Mouse (Mus musculus) liver, embryonic 14.5 days (tissue): ENCODE data around the gene Pnkd. TPM values are rescaled to one million over a fixed set of nuclear protein-coding genes. Genes with fewer than 3 reads are reported as not detected.

Source experiments
- ATAC-seq: fragments of 200-750 bp; cut with Nextera tagmentation; 2 replicates; pipeline ENCODE4 v1.8.0; 2017; ENCODE audit warnings: moderate number of reproducible peaks, mild to moderate bottlenecking, moderate library complexity; ENCODE audit not compliant: insufficient read depth
- DNase-seq, 3 experiments: peaks; one replicate each; pipeline ENCODE4 v3.0.0-alpha.2; 2012 to 2013; ENCODE audit warnings: low read depth in 3 of 3, low spot score in 3 of 3
- H3K27ac ChIP-seq: fragments of 300-500 bp; sonication (generic); 2 replicates; pipeline ENCODE4 v1.5.1; 2014; ENCODE audit warnings: moderate library complexity, mild to moderate bottlenecking, control low read depth, inconsistent platforms
- H3K27me3 ChIP-seq: fragments of 300-500 bp; sonication (generic); 2 replicates; pipeline ENCODE4 v1.6.1; 2014; ENCODE audit warnings: mild to moderate bottlenecking, low read length, moderate library complexity; ENCODE audit not compliant: control insufficient read depth, insufficient read depth
- H3K36me3 ChIP-seq: fragments of 300-500 bp; sonication (generic); replicated peaks from 2 replicates; pipeline ENCODE4 v1.6.1; 2014; ENCODE audit warnings: low read depth; ENCODE audit not compliant: control insufficient read depth, insufficient read depth
- H3K4me1 ChIP-seq, 2 experiments: fragments of 200-500 bp in 1 of 2; fragments of 300-500 bp in 1 of 2; sonication (generic) in 1 of 2; replicated peaks; 2 replicates each; pipeline ENCODE4 v1.6.1; 2012 to 2014; ENCODE audit warnings: antibody characterized with exemption in 1 of 2, inconsistent platforms in 1 of 2, low read length in 1 of 2; ENCODE audit not compliant: control insufficient read depth in 2 of 2, insufficient read depth in 2 of 2
- H3K4me2 ChIP-seq: fragments of 300-500 bp; sonication (generic); 2 replicates; pipeline ENCODE4 v1.6.1; 2014; ENCODE audit warnings: low read depth, mild to moderate bottlenecking, control low read depth, moderate library complexity
- H3K4me3 ChIP-seq, 2 experiments: fragments of 200-500 bp in 1 of 2; fragments of 300-500 bp in 1 of 2; sonication (generic) in 1 of 2; 2 replicates each; pipeline ENCODE4 v1.5.1; 2012 to 2014; ENCODE audit warnings: low read depth in 2 of 2, low read length in 2 of 2, mild to moderate bottlenecking in 2 of 2, control low read depth in 1 of 2, inconsistent platforms in 1 of 2, moderate library complexity in 1 of 2; ENCODE audit not compliant: insufficient read depth in 1 of 2
- H3K9ac ChIP-seq: fragments of 300-500 bp; sonication (generic); replicated peaks from 2 replicates; pipeline ENCODE4 v1.6.1; 2014; ENCODE audit warnings: mild to moderate bottlenecking, control low read depth, moderate library complexity
- H3K9me3 ChIP-seq: fragments of 300-500 bp; sonication (generic); 2 replicates; pipeline ENCODE4 v1.6.1; 2016; ENCODE audit warnings: low read length, mixed read lengths; ENCODE audit not compliant: control insufficient read depth
- CTCF ChIP-seq: IDR thresholded peaks from 2 replicates; pipeline ENCODE4 v1.5.1; 2016; ENCODE audit warnings: antibody characterized with exemption, low read depth, control low read depth
- EP300 ChIP-seq: IDR thresholded peaks from 2 replicates; pipeline ENCODE4 v1.6.1; 2016; ENCODE audit warnings: antibody characterized with exemption, low read depth
- WGBS: fragments of 180-500 bp; shearing (Covaris S2); extraction: QIAGEN DNeasy Blood & Tissue Kit; methylation state at CpG from one replicate; pipeline ENCODE4 v1.1.7; 2014; ENCODE audit not compliant: insufficient replicate concordance; 5-methylcytosine and 5-hydroxymethylcytosine counted together
- polyA plus RNA-seq, 2 experiments: library from polyadenylated mRNA; depleted of rRNA in 1 of 2; stranded (reverse) in 1 of 2; unstranded in 1 of 2; fragments of >200 nt; fragmentation: Nextera tagmentation in 1 of 2; extraction: Ambion mirVana in 1 of 2; gene quantifications; 2 replicates each; pipeline versions ENCODE4 v1.2.1 to v1.2.3; 2012 to 2014

Pnkd gene
- polyA plus RNA-seq, 2 experiments, result 16.8 to 42.1 TPM

DNA sequence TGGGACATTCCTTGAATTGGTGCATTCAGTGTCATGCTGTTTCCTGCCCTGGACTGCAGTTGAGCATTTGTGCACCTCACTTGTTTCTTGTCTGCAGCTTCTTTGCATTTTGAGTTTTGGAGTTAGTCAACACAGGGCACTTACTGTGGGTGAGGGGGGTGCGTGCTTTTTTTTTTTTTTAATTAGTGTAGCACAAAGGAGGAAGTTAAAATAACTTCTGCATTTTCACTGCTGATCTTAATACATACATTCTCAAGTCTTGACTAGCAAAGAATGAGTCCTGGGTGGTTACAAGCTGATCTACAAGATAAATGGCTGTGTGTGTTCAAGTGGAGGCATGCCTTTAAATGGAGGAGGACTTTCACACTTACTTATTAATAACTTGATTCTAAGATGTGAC, 46.6 kb upstream of the Pnkd start:
- Histone ChIP-seq H3K27me3 (no peaks in the 10 kb centered on the region), H3K9me3 (no peaks in the 10 kb centered on the region), H3K27ac (peak overlapping the region; percentile 82), H3K9ac (peak overlapping the region; percentile 95), H3K4me2 (peak overlapping the region; percentile 99), H3K36me3 (no peaks in the 10 kb centered on the region; the same call in 1 of the 2 replicates), H3K4me1 (peaks cover 28 to 31% of the 10 kb centered on the region in 2 experiments), H3K4me3 (peak overlapping the region; percentile 86 to 96)
- DNase-seq (no peak), ATAC-seq (no peak)
- 5% methylated on average over 1 of the region's 1 CpGs for WGBS
- TF ChIP-seq CTCF, result no peak
- no peak for TF ChIP-seq EP300

- ATAC-seq, result peak; percentile 47
- peak in 2 of 3 experiments; percentile 48 to 50 for DNase-seq
These were observed 45.6 kb upstream of the Pnkd start for GRCm38 (mm10) chr1:74239162-74239561.

DNA sequence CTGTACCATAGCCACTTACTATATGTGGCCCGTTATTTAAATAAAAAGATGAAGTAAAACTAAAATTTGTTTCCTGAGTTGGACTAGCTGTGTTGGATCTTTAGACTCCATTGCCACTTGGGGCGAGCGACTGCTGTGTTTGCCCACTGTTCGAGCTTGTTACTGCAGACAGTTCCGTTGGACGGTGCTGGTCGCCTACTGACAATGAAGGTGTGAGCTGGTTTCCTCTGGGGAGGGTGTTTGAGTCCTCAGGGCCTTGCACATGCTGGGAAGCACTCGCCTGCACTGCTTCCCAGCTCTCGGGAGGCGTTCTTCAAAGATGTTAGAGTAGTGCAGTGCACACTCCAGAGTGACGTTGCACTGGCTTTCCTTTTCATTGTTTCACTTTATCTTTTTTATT, 45.1 kb upstream of the Pnkd start:
- DNase-seq (no peak), ATAC-seq (no peak)
- TF ChIP-seq EP300, result no peak
- no peak for TF ChIP-seq CTCF
- H3K4me3 ChIP-seq, result peak overlapping the region in 1 of 2 experiments; percentile 96; a peak in 2 of 4 replicates
- no peaks in the 10 kb centered on the region for H3K9me3 ChIP-seq
- H3K36me3 ChIP-seq, result no peaks in the 10 kb centered on the region; the same call in 1 of the 2 replicates
- peak overlapping the region; percentile 95 for H3K9ac ChIP-seq
- peaks cover 28 to 31% of the 10 kb centered on the region in 2 experiments for H3K4me1 ChIP-seq
- no peaks in the 10 kb centered on the region for H3K27me3 ChIP-seq
- H3K27ac ChIP-seq, result peak overlapping the region; percentile 82
- H3K4me2 ChIP-seq, result peak overlapping the region; percentile 99
- WGBS, result 17% methylated on average over 11 of the region's 11 CpGs

More at GRCm38 (mm10) chr1:74239162-74239561, 45.6 kb upstream of the Pnkd start:
- peak overlapping the region; percentile 99 for H3K4me2 ChIP-seq
- H3K27me3 ChIP-seq, result no peaks in the 10 kb centered on the region
- peak overlapping the region; percentile 82 for H3K27ac ChIP-seq
- no peaks in the 10 kb centered on the region; the same call in 1 of the 2 replicates for H3K36me3 ChIP-seq
- H3K4me3 ChIP-seq, result peak overlapping the region; percentile 21 to 96; a peak in 3 of 4 replicates
- peak overlapping the region; percentile 95 for H3K9ac ChIP-seq
- WGBS, result 10% methylated on average over 7 of the region's 7 CpGs
- no peaks in the 10 kb centered on the region for H3K9me3 ChIP-seq
- peaks cover 28 to 31% of the 10 kb centered on the region in 2 experiments for H3K4me1 ChIP-seq
- TF ChIP-seq CTCF (no peak), EP300 (no peak)

DNA sequence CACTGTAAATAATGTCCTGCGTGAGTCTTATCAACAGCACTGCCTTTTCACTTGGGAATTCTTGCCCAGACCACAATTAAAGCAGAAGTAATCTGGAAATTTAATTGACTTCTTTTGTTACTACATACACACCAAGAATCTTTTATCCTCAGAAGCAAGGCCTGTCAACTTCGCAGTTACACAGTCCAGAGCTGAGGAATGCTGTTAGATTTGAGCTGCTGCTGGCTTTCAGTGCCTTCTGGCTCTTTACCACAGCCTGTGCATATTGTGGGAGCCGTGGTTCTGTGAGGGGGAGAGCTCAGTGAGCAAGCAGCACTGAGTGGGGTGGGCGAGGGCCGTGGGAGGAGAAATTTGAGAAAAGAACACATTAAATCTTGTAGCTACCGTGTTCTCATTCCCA, 44.4 kb upstream of the Pnkd start:
- TF ChIP-seq EP300 (no peak), CTCF (no peak)
- no peak overlapping the region; the same call in 1 of the 2 replicates for H3K27ac ChIP-seq
- no peak for DNase-seq

DNA sequence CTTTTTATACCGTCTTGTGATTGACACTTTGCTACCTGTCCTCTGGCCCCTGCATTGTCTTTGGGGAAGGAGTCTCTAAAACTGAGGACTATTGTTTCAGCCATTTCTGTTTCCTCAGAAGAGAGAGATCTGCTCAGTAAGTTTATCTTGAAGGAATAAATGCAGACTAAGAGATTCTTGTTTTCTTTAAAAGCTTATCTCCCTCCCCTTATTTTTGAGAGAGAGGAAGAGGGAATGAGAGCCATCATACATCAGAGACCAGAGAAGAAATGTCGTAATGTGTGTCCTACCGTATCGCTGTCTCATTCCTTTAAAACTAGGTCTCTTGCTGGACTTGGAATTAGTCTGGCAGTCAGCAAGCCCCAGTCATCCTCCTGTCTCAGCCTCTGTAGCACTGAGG, 43.9 kb upstream of the Pnkd start:
- Histone ChIP-seq H3K9me3 (no peaks in the 10 kb centered on the region), H3K4me2 (0 out of 2 replicates have a peak overlapping the region, but pooled peaks have one; percentile 99), H3K27ac (no peak overlapping the region), H3K4me1 (peaks cover 28 to 31% of the 10 kb centered on the region in 2 experiments), H3K36me3 (no peaks in the 10 kb centered on the region; the same call in 1 of the 2 replicates), H3K9ac (no peak overlapping the region), H3K4me3 (no peak overlapping the region), H3K27me3 (no peaks in the 10 kb centered on the region)
- no peak for TF ChIP-seq CTCF
- TF ChIP-seq EP300, result no peak
- no peak for ATAC-seq
- WGBS, result 56% methylated on average over 4 of the region's 4 CpGs
- no peak for DNase-seq

More for the DNA sequence above, 44.4 kb upstream of the Pnkd start:
- H3K27me3 ChIP-seq, result no peaks in the 10 kb centered on the region
- H3K4me1 ChIP-seq, result peaks cover 28 to 31% of the 10 kb centered on the region in 2 experiments
- ATAC-seq, result no peak
- no peaks in the 10 kb centered on the region; the same call in 1 of the 2 replicates for H3K36me3 ChIP-seq
- 0 out of 2 replicates have a peak overlapping the region, but pooled peaks have one; percentile 1 for H3K9ac ChIP-seq
- H3K4me3 ChIP-seq, result no peak overlapping the region
- peak overlapping the region; percentile 99 for H3K4me2 ChIP-seq
- no peaks in the 10 kb centered on the region for H3K9me3 ChIP-seq
- WGBS, result 57% methylated on average over 6 of the region's 6 CpGs
